Mouse (Mus musculus) inflammation-experienced regulatory T-cells, adult 6 months (primary cell): ENCODE measurements around the gene Sort1. TPM values are rescaled to one million over a fixed set of nuclear protein-coding genes. Genes with fewer than 3 reads are reported as not detected.
A peak's percentile ranks its signal among the peaks of the same experiment; 100 is the strongest.

Experiments
- ATAC-seq: one replicate; pipeline ENCODE4 v1.8.0; 2017
- polyA plus RNA-seq, 3 experiments: library from polyadenylated mRNA; unstranded; fragments of 100-300 nt; shearing (Covaris generic); gene quantifications; one replicate each; pipeline ENCODE4 v1.2.1; 2017

The Sort1 gene
- polyA plus RNA-seq, 3 experiments from 2014 or later: not detected

GRCm38 (mm10) chr3:108384425-108384824 is 100.5 kb downstream of the Sort1 start:
- ATAC-seq: no peak

- ATAC-seq: no peak
Measured at GRCm38 (mm10) chr3:108386186-108386585, 102.3 kb downstream of the Sort1 start.

- ATAC-seq: peak; percentile 99
Measured at GRCm38 (mm10) chr3:108389111-108389545, 105.2 kb downstream of the Sort1 start.

GRCm38 (mm10) chr3:108392299-108392698 is 108.4 kb downstream of the Sort1 start:
- no peak for ATAC-seq

- no peak for ATAC-seq
Measured at GRCm38 (mm10) chr3:108392793-108393192, 108.9 kb downstream of the Sort1 start.

GRCm38 (mm10) chr3:108398281-108398680 is 114.4 kb downstream of the Sort1 start:
- no peak for ATAC-seq

GRCm38 (mm10) chr3:108400442-108400841 is 116.6 kb downstream of the Sort1 start:
- no peak for ATAC-seq

GRCm38 (mm10) chr3:108401692-108402527 is 118.0 kb downstream of the Sort1 start:
- ATAC-seq: peak; percentile 100

GRCm38 (mm10) chr3:108402528-108402920 is 118.6 kb downstream of the Sort1 start:
- no peak for ATAC-seq

- no peak for ATAC-seq
Measured at GRCm38 (mm10) chr3:108405536-108406305, 121.8 kb downstream of the Sort1 start.

- no peak for ATAC-seq
Measured at GRCm38 (mm10) chr3:108406306-108406885, 122.5 kb downstream of the Sort1 start.

- ATAC-seq: no peak
Measured at GRCm38 (mm10) chr3:108408517-108409008, 124.7 kb downstream of the Sort1 start.

GRCm38 (mm10) chr3:108409656-108410358 is 125.9 kb downstream of the Sort1 start:
- no peak for ATAC-seq

GRCm38 (mm10) chr3:108410359-108410714 is 126.5 kb downstream of the Sort1 start:
- ATAC-seq: no peak

Other genes starting within 250 kb of the Sort1 start
- gene Gstm4, start 239.2 kb upstream of the Sort1 start, polyA plus RNA-seq: 1 to 10 TPM; 3.1 to 5.5 (median 5.0) TPM
- gene Ampd2, start 197.4 kb upstream of the Sort1 start, polyA plus RNA-seq: 10 to 100 TPM; 15.6 to 26.4 (median 18.1) TPM
- gene Gnat2, start 191.3 kb upstream of the Sort1 start, polyA plus RNA-seq: not detected
- gene Gnai3, start 137.9 kb upstream of the Sort1 start, polyA plus RNA-seq: 100 to 1,000 TPM in 1 of 3 experiments, 10 to 100 TPM in 2; 90.7 to 140 (median 97.6) TPM
- not detected for gene Gpr61, start 129.2 kb upstream of the Sort1 start, polyA plus RNA-seq
- gene Amigo1, start 97.7 kb upstream of the Sort1 start, polyA plus RNA-seq: under 1 TPM; 0.33 to 0.53 (median 0.51) TPM
- 1 to 10 TPM; 6.6 to 7.3 (median 7.1) TPM for gene Cyb561d1, start 82.9 kb upstream of the Sort1 start, polyA plus RNA-seq
- gene Atxn7l2, start 73.1 kb upstream of the Sort1 start, polyA plus RNA-seq: 1 to 10 TPM; 4.7 to 5.9 (median 5.6) TPM
- not detected for gene Sypl2, start 57.4 kb upstream of the Sort1 start, polyA plus RNA-seq
- gene Psma5, start 27.2 kb upstream of the Sort1 start, polyA plus RNA-seq: 100 to 1,000 TPM; 167 to 264 (median 193) TPM
- gene Mybphl, start 80.8 kb downstream of the Sort1 start, polyA plus RNA-seq: not detected
- gene Psrc1, start 99.8 kb downstream of the Sort1 start, polyA plus RNA-seq: 10 to 100 TPM in 1 of 3 experiments, 1 to 10 TPM in 2; 1.2 to 17.5 (median 4.1) TPM
- gene Celsr2, start 131.5 kb downstream of the Sort1 start, polyA plus RNA-seq: under 1 TPM; 0.35 to 0.52 (median 0.37) TPM
- 100 to 1,000 TPM; 156 to 182 (median 163) TPM for gene Sars, start 161.1 kb downstream of the Sort1 start, polyA plus RNA-seq